Mouse (Mus musculus): ENCODE measurements around the gene Gk5. TPM values are rescaled to one million over a fixed set of nuclear protein-coding genes. Genes with fewer than 3 reads are reported as not detected.

Gk5 gene
- polyA plus RNA-seq (2012; rRNA removed; ENCODE audit: low replicate concordance), result 2.0 and 5.7 TPM in 2 replicates

GRCm38 (mm10) chr9:96118861-96119772 is at the start of gene Gk5:
TSS of gene Gk5 (plus strand) at chr9:96119362.

GRCm38 (mm10) chr9:96195885-96196622 is 76.9 kb downstream of the Gk5 start, which contains the start of gene Tfdp2:
TSS of gene Tfdp2 (plus strand) at chr9:96196275.

Other genes starting within 250 kb of the Gk5 start
- 2.7 and 6.5 TPM in 2 replicates for gene Xrn1, start 164.6 kb upstream of the Gk5 start, polyA plus RNA-seq (2012; rRNA removed; ENCODE audit: low replicate concordance)
- gene Tfdp2, start 76.9 kb downstream of the Gk5 start, polyA plus RNA-seq (2012; rRNA removed; ENCODE audit: low replicate concordance), result 7.3 and 12.8 TPM in 2 replicates
- gene Atp1b3, start 245.1 kb downstream of the Gk5 start, polyA plus RNA-seq (2012; rRNA removed; ENCODE audit: low replicate concordance), result 73.9 and 89.6 TPM in 2 replicates